Mouse (Mus musculus): ENCODE results near the gene Hoxa9.

Hoxa9 gene

DNA sequence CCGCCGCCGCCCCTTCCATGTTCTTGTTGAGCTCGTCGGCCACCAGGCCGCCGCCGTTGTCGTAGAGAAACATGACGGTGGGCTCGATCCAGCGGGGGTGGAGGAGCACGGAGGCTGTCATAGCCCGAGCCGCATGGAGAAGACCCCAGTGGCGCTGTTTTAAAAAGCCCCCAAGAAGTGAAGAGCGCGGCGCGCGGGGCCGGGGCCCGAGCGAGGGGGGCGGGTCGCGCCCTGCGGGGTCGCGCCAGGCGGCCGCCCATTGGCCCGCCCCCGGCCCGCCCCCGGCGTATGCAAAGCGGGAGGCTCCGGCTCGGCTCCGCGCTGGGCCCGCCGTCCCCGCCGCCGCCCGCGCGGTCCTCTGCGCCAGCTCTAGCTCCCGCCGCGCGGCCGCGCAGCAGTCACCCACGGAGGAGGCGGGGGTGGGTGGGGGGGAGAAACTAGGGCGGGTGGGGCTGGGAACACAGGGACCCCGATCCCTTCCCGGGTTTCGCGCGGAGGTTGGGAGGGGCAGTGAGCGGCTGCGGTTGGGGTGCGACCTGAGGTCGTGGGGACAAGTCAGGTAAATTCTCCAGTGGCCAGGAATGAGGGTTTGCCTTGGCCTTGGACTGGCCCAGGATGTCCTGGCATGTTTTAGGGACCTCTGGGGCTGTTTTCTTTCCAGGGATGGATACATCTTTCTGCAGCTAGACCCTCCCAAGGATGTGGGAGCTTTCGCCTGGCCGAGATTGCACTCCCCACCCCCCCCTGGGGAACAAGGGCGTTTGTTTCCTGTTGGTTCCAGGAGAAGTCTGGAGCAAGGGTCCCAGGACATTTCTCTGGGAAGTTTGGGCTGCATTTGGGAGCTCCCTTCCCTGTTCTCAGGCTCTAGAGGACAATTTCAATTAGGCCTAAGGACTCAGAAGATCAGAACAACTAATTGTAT, 30.0 kb upstream of the Hoxa9 start, which contains the start of gene Hoxa13:
Gene Hoxa13 (minus strand): TSS at position 227 of the 922 bp plus-strand sequence.
- DNase-seq = no peak

DNA sequence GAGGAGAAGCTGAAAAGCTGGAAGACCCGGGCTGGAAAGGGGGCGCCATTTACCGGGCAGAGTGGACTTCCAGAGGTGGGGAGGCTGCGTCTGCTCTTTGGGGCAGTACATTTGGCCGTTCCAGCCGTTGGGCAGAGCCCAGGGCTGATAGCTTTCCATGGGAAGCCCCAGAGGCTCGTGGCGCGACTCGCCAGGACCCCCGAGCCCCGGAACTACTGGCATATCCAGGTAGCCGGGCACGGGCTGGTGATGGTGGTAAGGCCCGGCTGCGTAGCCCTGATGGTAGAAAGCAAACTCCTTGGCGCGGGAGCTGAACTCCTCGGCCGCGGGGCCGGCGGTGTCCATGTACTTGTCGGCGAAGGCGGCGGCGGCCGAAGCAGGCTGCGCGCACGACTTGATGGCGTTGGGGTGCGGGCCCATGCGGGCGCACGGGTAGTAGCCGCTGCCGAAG, 28.9 kb upstream of the Hoxa9 start:
- no peak for DNase-seq

DNA sequence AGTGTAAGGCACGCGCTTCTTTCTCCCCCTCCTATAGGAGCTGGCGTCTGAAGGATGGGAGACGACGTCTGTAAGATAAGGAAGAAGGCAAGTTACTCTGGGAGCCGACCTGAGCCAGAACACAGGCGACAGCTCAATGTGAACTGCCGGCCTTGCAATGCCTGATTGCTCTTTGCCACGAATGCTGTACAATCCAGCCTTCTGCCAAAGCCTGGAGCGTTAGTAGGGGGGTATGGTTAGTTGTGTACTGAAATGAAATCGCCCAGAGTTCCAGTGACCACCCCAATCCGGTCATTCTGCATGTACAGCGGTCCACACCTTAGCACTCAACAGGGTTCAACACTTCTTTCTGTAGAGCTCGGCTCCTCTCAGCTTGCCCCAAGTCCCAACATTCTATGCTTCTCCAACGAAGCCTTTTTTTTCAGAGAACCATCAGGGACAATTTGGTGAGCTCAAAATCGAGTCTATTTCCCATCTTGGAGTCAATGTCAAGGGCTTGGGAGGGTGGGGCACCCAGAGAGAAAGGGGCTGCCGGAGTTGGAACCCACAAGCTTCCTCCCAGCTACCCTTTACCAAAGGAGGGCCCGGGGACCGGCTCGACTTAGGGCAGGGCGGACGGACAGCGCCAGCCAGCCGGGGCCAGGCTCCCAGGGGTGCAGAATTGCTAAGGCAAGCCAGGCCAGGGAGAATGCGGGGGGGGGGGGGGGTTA, 28.3 kb upstream of the Hoxa9 start:
- no peak for DNase-seq

DNA sequence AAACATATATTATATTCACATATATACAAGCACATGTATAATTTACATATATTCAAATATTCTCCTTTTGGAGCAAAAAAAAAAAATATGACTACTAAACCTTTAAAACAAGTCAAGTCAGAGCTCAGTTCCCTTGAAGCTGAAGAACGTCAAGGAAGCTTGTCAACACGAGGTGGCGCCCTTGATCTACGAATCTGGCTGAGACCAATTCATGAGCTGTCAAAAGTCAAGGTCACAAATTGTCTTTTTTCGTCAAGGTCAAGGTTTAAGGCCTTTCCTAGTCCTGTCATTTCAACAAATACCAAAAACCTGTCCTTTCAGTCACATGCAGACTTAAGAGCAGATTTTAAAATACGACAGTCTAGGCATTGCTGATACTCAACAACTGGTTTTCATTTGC, 26.1 kb upstream of the Hoxa9 start:
- DNase-seq = peak; percentile 50

DNA sequence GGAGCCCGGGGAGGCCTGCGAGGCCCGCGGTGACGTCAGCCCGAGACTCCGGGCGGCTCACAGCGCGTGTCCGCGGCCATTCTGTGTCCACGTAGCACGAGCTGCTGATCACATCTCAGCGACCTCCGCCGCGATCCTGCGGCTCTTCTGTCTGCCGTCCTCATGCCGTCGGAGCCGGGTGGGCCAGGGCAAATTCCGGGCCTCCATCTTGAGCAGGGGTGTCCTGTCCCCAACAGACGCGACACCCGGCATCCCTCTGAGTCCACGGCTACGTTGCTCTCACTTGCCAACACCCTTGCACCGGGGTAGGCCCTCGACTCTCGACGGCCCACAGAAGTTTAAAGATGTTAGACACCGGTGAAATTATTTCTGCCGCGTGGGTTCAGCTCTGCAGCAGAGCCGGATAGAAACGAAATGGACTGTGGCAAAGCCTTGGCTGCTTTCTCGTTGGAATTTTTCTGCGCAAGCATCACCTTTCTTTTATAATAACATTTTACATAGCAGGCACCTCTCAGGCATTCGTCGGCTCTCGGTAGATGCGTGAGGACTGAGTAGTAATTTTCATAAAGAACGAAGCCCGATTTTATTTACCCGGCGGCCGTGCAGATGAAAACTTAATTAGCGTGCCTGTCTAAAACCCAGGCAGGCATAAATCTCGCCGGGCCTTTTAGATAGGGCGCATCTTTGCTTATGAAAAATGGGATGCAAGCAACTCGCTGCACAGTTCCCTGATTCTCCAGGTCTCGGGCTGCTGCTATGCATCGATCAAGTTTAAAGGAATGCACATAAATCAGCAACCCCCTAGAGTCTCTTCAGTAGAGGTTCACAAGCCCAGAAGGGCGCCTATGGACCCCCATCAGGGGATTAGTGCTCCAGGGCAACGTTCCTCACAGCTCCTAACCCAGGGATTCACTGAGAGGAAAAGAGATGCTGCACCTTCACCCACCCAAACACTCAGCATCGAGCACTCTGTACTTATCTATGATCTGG, 22.9 kb upstream of the Hoxa9 start:
- no peak for DNase-seq

DNA sequence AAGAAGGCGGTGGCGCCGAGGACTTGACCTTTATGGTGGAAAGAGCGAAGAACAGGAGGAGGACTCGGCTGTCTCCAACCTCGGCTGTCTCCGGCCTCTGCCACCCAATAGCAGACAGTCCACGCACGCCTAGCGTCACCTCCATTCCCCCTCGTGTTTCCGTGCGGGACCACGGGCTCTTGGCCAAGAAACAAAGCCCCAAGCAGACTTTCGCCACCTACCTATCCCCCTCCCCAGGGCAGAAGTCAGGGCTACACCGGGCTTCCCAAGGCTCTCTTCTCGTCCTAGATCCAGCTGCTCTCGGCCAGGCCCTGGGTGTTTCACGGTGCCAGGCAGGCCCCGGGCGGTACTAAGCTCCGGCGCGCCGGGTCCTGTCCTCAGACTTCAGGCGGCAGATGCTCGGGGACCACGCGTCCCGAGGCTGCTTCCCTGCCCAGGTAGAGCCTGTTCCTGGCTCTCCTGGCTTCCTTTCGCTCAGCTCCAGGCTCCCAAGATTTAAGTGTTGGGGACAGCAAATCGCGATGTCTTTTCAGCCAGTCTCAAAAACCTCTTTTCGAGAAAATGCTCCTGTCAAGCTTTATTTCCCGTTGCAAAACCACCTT, 22.0 kb upstream of the Hoxa9 start:
- DNase-seq = no peak

DNA sequence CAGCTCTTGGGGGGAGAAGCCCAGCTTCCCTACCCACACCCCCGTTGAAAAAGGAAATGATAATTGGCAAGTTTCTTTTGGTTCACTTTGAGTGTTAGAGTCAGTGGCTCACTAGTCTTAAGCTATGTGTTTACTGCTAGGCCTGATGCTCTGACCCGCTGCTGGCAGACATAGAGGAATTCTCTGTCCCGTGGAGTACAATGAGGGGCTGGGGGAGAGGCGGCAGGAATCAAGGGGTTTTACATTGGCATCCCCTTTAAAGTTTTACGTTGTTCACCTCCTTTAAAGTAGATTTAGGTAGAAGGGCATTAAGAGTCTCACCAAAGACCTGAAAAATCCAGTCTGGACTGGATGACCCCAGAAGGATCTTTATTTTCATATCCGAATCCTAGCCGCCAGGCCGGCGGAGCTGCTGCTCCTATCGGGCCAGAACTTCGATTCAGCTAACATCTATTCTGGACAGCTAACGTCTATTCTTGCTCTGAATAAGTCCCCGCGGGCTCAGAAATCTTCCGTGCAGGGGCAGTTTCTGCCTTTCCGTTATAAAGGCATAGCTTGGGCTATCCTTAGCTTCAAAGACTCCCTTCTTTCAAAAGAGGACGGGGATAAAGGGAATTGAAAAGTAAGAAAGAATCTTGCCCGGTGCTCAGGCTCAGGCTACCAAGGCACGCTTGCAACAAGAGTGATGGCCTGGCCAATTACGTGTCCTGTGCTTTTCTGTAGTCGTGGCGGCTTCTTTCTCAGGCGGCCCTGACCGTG, 21.3 kb upstream of the Hoxa9 start:
- no peak for DNase-seq

DNA sequence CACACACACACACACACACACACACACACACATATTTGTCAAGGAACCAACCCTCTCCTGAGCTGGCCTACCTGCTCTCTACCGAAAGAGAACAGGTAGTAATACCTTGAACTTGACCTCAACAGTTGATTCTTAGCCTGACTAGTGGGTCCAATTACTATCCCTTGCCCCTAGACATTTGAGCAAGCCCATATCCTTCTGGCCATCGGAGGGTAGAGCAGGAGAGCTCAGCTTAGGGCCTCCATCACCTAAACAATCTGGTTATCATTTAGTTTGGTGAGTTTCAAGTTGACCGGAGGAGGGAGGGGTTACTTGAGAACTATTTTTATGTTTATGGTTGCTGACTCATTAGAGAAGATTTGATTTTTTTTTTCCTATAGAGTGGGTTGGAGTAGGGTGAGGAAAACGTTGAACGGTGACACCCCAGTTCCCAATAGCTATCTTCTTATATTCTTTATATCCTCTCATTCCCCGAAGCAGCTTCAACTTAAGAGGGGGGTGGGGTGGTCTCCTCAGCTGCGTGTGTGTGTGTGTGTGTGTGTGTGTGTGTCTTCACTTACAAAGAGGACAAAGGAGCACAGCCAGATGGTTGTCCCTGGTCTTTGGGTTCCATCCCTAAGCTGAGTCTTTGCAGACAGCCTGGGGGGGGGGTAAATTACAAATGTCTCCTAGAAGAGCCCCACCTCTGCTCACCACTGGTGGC, 20.4 kb upstream of the Hoxa9 start:
- no peak for DNase-seq

DNA sequence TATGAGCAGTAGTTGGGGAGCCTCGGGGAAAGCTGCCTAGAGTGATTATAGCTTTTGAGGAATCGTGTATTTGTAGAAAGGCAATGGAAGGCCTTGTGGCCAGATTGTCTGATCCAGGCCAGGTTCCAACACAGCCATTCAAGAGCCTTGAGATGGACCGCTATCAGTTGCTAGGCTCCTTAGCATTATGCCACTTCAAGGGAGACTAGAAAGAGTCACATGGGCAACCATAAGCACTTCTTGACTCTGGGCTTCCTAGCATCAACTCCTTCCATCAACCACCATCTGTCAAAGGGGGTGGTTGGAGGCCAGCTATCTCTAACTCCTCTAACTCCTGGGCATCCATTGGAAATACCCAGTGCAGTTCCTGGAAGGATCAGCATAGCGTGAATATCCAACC, 18.9 kb upstream of the Hoxa9 start:
- no peak for DNase-seq

DNA sequence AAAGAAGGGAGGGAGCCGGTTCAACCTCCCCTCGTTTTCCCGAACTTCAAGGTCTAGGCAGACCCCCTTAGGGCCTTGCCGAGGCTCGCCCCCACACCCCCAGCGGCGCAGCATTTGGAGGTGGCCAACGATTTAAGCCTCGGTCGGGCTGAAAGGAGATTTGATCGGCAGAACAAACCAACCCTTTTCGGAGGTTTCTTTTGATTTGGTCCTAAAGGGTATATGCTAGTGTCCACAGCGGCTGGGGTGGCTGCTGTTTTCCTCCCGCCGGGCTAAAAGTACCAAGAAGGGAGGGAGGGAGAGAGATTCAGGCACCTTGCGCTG, 18.5 kb upstream of the Hoxa9 start:
- no peak for DNase-seq

DNA sequence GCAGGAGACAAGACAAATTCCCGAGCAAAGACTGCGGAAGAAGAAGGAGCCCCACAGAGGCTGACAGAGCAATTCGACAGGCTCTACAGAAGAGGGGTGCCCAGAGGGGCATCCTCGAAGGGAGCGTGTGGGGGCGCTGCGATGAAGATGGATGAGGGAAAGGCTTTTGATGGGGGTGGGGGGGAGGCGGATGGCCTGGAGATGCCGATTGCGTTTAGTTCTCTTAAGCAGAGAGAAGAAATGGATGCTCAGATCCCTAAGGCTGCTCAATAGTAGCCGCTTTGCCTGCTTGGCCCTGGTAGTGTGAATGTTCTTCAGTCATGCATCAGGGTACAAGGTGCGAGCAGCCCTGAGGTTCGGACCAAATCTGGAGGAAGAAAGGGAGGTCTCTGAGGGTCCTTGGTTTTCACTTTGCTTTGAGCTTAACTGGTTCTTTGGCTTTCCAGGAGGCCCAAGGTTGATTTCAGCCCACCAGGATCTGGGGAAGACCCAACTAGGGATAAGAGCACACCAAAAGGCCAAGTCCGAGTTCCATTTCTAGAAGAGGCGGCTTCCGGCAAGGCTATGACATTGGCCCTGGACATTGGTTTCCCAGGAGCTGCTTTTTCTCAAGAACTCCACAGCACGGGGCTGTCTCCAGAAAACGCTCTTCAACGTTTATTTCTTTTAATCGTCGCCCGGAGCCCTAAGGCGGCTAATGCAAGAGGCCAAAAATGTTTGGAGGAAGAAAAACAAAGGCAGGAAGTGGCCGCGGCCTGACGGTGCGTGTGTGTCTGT, 17.9 kb upstream of the Hoxa9 start:
- DNase-seq = no peak

DNA sequence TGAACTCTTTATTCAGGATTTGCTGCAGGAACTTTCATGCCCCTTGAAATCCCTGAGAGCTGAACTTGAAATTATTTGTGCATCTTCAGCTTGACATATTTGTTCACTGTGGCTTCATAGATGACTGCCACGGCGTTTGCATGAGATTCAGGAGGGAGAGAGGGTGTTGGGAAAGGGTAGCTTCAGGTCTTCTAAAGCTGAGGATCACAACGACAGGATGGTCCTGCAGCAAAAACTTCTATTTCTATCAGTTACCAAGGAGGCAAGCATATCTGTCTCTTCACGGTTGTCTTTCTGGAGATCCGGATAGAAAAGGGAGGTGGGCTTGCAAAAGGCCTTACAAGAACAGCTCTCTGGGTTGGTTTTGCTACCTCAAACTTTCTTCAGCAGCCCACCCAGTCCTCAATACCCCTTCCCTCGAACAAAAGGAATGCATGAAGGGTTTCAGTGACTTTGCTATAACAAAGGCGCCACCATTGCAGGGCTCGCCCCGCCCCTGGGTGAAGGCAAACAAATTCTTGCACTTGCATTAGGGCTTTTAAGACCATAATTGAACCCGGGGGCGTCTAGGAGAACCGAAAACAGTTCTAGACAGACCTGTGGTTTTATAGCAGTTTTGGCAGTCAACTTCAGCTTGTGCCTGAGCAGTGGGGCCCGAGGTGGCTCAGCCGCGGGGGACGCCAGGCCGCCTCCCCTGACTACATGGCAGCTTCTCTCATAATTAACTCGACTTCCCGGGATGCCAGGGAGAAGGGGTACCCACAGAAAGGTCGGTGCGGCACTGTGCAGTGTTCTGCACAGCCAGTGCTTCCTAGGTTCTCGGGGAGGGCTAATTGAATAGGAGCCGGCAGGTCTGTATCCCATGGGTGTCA, 17.1 kb upstream of the Hoxa9 start:
- DNase-seq = no peak

DNA sequence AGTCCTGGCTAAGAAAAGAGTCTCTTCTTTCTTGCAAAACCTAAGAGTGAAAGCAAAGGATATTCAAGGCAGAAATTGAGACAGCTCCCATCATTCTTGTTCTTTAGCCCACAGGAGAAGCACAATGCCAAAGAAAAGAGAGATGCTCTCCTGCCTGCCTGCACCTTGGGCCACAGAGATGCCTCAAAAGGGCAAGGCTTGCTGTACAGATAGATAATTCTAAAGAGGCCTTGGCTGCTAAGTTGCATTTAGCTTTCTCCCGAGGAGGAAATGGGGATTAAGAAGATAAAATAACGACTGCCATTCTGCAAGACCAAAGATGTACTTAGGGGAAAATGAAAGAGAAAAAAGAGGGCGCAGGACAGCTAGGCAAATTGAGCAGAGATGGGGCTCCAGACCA, 16.0 kb upstream of the Hoxa9 start:
- DNase-seq = no peak

DNA sequence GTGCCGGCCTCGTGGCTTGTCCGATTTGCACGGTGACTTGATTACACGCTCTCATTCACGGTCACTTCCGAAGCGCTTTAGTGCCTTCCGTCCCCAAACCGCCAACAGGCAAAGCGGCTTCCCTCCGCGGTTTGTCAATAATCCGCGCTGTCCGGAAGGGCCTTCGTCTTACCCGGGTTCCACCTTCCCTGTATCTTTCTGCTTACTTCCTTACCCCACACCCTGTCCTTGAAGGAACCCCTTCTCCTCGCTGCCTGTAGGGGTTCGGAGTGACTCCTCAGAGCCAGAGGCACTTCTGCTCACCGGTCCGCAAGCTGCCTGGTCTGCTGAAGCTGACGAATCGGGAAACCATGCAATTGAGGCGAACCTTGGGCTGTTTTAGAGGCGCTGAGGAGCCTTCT, 15.5 kb upstream of the Hoxa9 start:
- DNase-seq = no peak

DNA sequence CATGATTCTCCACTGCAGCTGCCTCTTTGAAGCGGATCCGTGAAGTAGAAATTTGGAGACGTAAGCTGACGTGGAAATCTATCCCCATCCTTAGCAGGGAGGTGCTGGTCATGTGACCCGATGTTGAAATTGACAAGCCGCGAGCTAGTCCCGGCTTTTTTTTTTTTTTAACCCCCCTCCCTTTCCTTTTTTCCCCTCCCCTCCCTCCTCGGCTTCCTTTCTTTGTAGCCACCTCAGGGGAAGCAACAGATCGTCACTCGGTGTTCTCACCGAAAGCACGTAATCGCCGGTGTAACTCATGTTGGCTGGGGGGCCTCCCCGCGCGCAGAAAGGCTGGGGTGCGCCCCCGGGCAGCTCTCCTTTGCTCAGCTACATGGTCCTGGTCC, 14.9 kb upstream of the Hoxa9 start, which contains the start of gene Hoxa11:
Gene Hoxa11 (minus strand): TSS at position 54 of the 386 bp plus-strand sequence.
- DNase-seq = no peak

DNA sequence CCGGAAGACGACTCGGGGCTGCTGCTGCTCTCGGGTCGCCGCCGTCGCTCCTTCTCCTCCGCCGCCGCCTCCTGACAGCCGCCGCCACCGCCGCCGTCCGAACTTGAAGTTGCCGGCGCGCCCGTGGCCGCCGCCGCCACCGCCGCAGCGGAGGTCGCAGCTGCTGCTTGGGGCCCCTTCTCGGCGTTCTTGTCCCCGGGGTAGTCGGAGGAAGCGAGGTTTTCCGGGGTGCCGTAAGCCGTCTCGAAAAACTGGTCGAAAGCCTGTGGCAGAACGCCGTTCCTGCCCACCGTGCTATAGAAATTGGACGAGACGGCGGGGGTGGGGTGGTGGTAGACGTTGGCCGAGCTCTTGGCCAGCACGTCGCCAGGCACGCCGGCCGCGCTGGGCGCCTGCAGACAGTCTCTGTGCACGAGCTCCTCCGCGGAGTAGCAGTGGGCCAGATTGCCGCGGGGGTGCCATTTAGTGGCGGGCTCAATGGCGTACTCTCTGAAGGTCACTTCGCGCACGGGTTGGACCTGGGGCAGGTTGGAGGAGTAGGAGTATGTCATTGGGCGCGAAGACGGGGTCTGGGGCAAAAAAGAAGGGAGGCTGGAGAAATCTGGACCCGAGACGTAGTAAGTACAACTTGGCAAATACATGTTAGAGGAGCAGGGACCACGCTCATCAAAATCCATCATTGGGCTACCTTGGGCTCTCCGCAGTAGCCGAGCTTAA, 14.3 kb upstream of the Hoxa9 start:
- DNase-seq = no peak

DNA sequence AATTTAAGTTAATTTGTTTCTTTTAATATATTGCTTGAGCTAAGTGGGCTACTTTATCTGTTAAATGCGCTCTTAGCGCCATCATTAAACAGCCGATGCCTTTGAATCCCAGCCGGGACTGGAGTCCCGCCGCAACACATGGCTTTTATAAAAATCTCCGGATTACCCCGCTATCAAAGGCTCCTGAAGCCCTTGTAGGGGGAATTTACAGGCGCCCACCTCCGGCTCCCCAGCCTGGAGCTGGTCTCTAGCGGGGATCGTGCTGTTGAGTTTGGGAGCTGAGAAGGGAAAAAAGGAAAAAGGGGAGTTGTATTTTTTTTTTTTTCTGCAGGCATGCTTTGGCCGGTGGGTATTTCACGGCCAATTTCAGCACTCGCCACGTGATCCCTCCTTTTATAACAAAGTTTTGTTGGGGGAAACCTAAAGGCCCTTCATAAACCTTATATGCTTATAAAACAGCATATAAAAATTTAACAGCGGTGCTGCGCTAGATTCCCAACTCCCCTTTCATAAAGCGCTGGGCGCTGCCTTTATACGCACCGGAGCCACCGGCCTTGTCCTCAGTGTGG, 13.7 kb upstream of the Hoxa9 start:
- no peak for DNase-seq

DNA sequence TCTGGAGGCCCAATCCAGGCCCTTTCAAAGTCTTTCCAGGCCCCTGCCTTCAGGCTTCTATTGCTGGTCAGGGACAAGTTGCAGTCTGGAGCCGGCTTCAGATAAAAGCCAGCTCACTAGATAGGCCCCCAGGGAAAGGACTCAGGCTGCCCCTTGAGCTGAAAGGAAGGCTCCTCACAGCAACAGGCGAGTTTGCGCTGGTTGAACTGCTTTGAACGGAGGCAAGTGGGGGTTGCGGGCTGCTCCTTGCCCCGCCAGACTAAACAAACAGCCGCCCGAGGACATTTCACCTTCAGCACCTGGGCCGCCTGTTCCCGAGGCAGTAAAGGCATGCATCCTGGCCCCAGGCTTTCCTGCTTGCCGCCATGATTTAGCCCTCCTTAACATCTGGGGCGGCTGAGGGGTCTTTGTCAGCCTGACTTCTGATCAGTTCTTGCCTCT, 12.8 kb upstream of the Hoxa9 start:
- no peak for DNase-seq

Measured in layer of hippocampus, adult 9-11 months (tissue).